Mouse (Mus musculus) heart, embryonic 14.5 days (tissue): ENCODE measurements at regions not wholly inside any gene's neighbourhood (a gene's known extent, or its start where the extent isn't known, plus 50 kb on each side); places are given as distances from the start of the nearest gene placed in this dataset.

ENCODE experiments used
- ATAC-seq: fragments of 200-750 bp; cut with Nextera tagmentation; 2 replicates; pipeline ENCODE4 v1.8.0; 2017; ENCODE audit warnings: low read depth, moderate TSS enrichment; ENCODE audit not compliant: insufficient number of reproducible peaks, insufficient read depth, low FRiP score
- H3K27ac ChIP-seq, 2 experiments: fragments of 200-500 bp in 1 of 2; fragments of 300-500 bp in 1 of 2; sonication (generic) in 1 of 2; replicated peaks in 1 of 2; 2 replicates each; pipeline ENCODE4 v1.5.1; 2012 to 2014; ENCODE audit warnings: low read depth in 2 of 2, low read length in 2 of 2, control low read depth in 1 of 2, mild to moderate bottlenecking in 1 of 2, mixed read lengths in 1 of 2; ENCODE audit not compliant: control insufficient read depth in 1 of 2, insufficient read depth in 1 of 2
- H3K27me3 ChIP-seq: fragments of 300-500 bp; sonication (generic); 2 replicates; pipeline ENCODE4 v1.6.1; 2014; ENCODE audit warnings: mild to moderate bottlenecking, low read length, control low read depth; ENCODE audit not compliant: control insufficient read depth, insufficient read depth
- H3K36me3 ChIP-seq: fragments of 300-500 bp; sonication (generic); 2 replicates; pipeline ENCODE4 v1.6.1; 2014; ENCODE audit warnings: mild to moderate bottlenecking, control low read depth, low read length, mixed read lengths; ENCODE audit not compliant: control insufficient read depth, insufficient read depth
- H3K4me1 ChIP-seq, 2 experiments: fragments of 200-500 bp in 1 of 2; fragments of 300-500 bp in 1 of 2; sonication (generic) in 1 of 2; 2 replicates each; pipeline ENCODE4 v1.6.1; 2012 to 2014; ENCODE audit warnings: low read length in 2 of 2, control low read depth in 1 of 2, mixed read lengths in 1 of 2; ENCODE audit not compliant: control insufficient read depth in 2 of 2, insufficient read depth in 2 of 2
- H3K4me2 ChIP-seq: fragments of 300-500 bp; sonication (generic); 2 replicates; pipeline ENCODE4 v1.6.1; 2014; ENCODE audit warnings: mild to moderate bottlenecking, low read length
- H3K4me3 ChIP-seq, 2 experiments: fragments of 200-500 bp in 1 of 2; fragments of 300-500 bp in 1 of 2; sonication (generic) in 1 of 2; 2 replicates each; pipeline ENCODE4 v1.5.1; 2012 to 2014; ENCODE audit warnings: low read length in 2 of 2, mild to moderate bottlenecking in 2 of 2, control low read depth in 1 of 2, low read depth in 1 of 2, moderate library complexity in 1 of 2; ENCODE audit not compliant: control insufficient read depth in 1 of 2, insufficient read depth in 1 of 2
- H3K9ac ChIP-seq: fragments of 300-500 bp; sonication (generic); 2 replicates; pipeline ENCODE4 v1.6.1; 2014; ENCODE audit warnings: mild to moderate bottlenecking, low read length
- H3K9me3 ChIP-seq: fragments of 300-500 bp; sonication (generic); 2 replicates; pipeline ENCODE4 v1.6.1; 2016; ENCODE audit warnings: low read length, control low read depth; ENCODE audit not compliant: control insufficient read depth
- WGBS: fragments of 180-500 bp; shearing (Covaris S2); extraction: QIAGEN DNeasy Blood & Tissue Kit; methylation state at CpG from one replicate; pipeline ENCODE4 v1.1.7; 2014; 5-methylcytosine and 5-hydroxymethylcytosine counted together

GRCm38 (mm10) chr6:101021650-101022049 is 188.2 kb downstream of the Ppp4r2 start:
- no peak for ATAC-seq
- H3K27ac ChIP-seq = no peak overlapping the region
- H3K9ac ChIP-seq = no peak overlapping the region
- 0 out of 2 replicates have a peak, but pooled peaks cover 3% of the 10 kb centered on the region for H3K9me3 ChIP-seq
- WGBS = 72% methylated on average over 3 of the region's 3 CpGs
- H3K4me1 ChIP-seq = no peaks in the 10 kb centered on the region
- H3K27me3 ChIP-seq = no peaks in the 10 kb centered on the region
- no peaks in the 10 kb centered on the region for H3K36me3 ChIP-seq
- H3K4me2 ChIP-seq = no peak overlapping the region
- H3K4me3 ChIP-seq = no peak overlapping the region

GRCm38 (mm10) chr6:101025816-101026215 is 192.4 kb downstream of the Ppp4r2 start:
- Histone ChIP-seq H3K9me3 (0 out of 2 replicates have a peak, but pooled peaks cover 3% of the 10 kb centered on the region), H3K4me1 (no peaks in the 10 kb centered on the region), H3K36me3 (no peaks in the 10 kb centered on the region), H3K27me3 (no peaks in the 10 kb centered on the region), H3K27ac (no peak overlapping the region), H3K4me3 (no peak overlapping the region), H3K4me2 (no peak overlapping the region), H3K9ac (no peak overlapping the region)
- no peak for ATAC-seq
- WGBS = 83% methylated on average over 4 of the region's 4 CpGs

- no peak overlapping the region for H3K27ac ChIP-seq
- 78% methylated on average over 10 of the region's 10 CpGs for WGBS
- H3K27me3 ChIP-seq = no peaks in the 10 kb centered on the region
- H3K4me2 ChIP-seq = no peak overlapping the region
- H3K9me3 ChIP-seq = 0 out of 2 replicates have a peak, but pooled peaks cover 3% of the 10 kb centered on the region
- ATAC-seq = no peak
- no peak overlapping the region for H3K4me3 ChIP-seq
- no peak overlapping the region for H3K9ac ChIP-seq
- H3K4me1 ChIP-seq = no peaks in the 10 kb centered on the region
- H3K36me3 ChIP-seq = no peaks in the 10 kb centered on the region
Observed at GRCm38 (mm10) chr6:101027462-101027861, 194.0 kb downstream of the Ppp4r2 start.

DNA sequence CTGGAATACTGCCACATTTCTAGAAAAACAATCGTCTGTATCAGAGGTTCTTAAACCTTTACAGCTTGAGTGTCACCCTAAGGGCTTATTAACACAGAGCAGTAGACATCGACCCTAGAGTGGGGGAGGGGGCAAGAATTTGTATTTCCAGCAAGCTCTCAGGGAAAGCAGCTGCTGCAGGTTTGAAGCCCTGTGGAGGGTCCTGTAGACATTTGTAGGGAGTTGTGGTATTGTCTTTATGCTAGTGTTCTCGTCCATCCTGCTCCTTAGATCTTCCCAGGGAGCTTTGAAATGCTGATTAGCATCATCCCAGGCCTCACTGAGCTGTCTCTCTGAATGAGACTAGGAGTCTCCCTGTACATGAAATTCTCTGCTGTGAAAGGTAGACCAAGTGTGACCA is 196.0 kb downstream of the Ppp4r2 start:
- Histone ChIP-seq H3K36me3 (no peaks in the 10 kb centered on the region), H3K4me2 (no peak overlapping the region), H3K9ac (no peak overlapping the region), H3K4me3 (no peak overlapping the region), H3K9me3 (0 out of 2 replicates have a peak, but pooled peaks cover 3% of the 10 kb centered on the region), H3K27me3 (no peaks in the 10 kb centered on the region), H3K27ac (no peak overlapping the region), H3K4me1 (no peaks in the 10 kb centered on the region)
- no peak for ATAC-seq
- WGBS = 47% methylated on average over 3 of the region's 3 CpGs

- Histone ChIP-seq H3K4me3 (no peak overlapping the region), H3K9ac (no peak overlapping the region), H3K9me3 (0 out of 2 replicates have a peak, but pooled peaks cover under 1% of the 10 kb centered on the region), H3K4me1 (no peaks in the 10 kb centered on the region), H3K4me2 (no peak overlapping the region), H3K36me3 (no peaks in the 10 kb centered on the region), H3K27ac (no peak overlapping the region), H3K27me3 (no peaks in the 10 kb centered on the region)
- 84% methylated on average over 13 of the region's 13 CpGs for WGBS
- no peak for ATAC-seq
Observed at GRCm38 (mm10) chr6:101030451-101031125, 197.2 kb downstream of the Ppp4r2 start.

DNA sequence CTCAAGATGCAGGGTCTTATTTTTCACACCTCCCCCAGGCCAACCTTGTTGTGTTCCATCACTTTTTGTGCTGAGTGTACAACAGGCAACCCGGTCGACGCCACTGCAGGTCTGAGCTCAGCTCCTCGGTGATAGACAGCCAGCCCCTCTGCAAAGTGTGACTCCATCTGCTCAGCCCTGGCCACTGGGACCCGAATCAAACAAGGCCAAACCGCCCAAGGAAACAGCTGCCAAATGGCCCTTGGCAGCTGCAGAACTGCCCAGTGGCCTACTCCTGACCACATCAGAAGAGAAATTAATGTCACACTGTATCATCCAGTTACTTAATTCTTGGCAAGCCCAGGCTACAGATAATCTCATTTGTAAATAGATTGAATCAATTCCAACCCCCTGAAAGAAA is 213.3 kb downstream of the Ppp4r2 start:
- Histone ChIP-seq H3K4me1 (no peaks in the 10 kb centered on the region), H3K4me3 (no peak overlapping the region), H3K27ac (no peak overlapping the region), H3K27me3 (no peaks in the 10 kb centered on the region), H3K4me2 (no peak overlapping the region), H3K9me3 (no peaks in the 10 kb centered on the region), H3K36me3 (no peaks in the 10 kb centered on the region), H3K9ac (no peak overlapping the region)
- WGBS = 66% methylated on average over 6 of the region's 6 CpGs
- ATAC-seq = no peak

GRCm38 (mm10) chr6:101047195-101047594 is 213.8 kb downstream of the Ppp4r2 start:
- Histone ChIP-seq H3K9ac (no peak overlapping the region), H3K27ac (no peak overlapping the region), H3K4me1 (no peaks in the 10 kb centered on the region), H3K27me3 (no peaks in the 10 kb centered on the region), H3K9me3 (no peaks in the 10 kb centered on the region), H3K4me2 (no peak overlapping the region), H3K36me3 (no peaks in the 10 kb centered on the region), H3K4me3 (no peak overlapping the region)
- WGBS = 88% methylated on average over 10 of the region's 10 CpGs
- ATAC-seq = no peak

DNA sequence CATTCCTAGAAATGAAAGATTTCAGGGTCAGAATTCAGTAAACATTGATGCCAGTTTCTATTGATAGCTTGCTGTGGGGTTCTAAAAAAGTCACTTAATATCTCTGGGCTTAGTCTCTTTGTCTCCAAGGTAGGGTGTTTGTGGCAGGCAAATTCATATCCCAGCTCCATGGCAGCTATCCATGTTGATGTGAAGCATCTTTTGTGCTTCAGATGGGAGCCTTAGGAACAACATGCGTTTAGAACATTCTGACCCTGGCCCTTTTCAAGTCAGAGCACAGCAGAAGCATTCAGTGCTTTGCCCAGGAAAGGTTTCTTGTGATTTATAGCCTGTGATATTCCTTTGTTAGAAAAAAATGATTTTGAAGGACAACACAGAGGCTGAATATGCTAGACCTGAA is 215.0 kb downstream of the Ppp4r2 start:
- no peak for ATAC-seq
- 97% methylated on average over 1 of the region's 1 CpGs for WGBS
- H3K9me3 ChIP-seq = no peaks in the 10 kb centered on the region
- H3K36me3 ChIP-seq = no peaks in the 10 kb centered on the region
- no peak overlapping the region for H3K4me2 ChIP-seq
- no peaks in the 10 kb centered on the region for H3K4me1 ChIP-seq
- H3K9ac ChIP-seq = no peak overlapping the region
- no peaks in the 10 kb centered on the region for H3K27me3 ChIP-seq
- H3K27ac ChIP-seq = no peak overlapping the region
- H3K4me3 ChIP-seq = no peak overlapping the region
